Mouse (Mus musculus) liver, embryonic 14.5 days (tissue): Measurements from ENCODE around the gene Foxb1.

Source experiments
- CTCF ChIP-seq: IDR thresholded peaks from 2 replicates; pipeline ENCODE4 v1.5.1; 2016; ENCODE audit warnings: antibody characterized with exemption, low read depth, control low read depth
- EP300 ChIP-seq: IDR thresholded peaks from 2 replicates; pipeline ENCODE4 v1.6.1; 2016; ENCODE audit warnings: antibody characterized with exemption, low read depth

GRCm38 (mm10) chr9:69762703-69763102 lies 2.0 kb upstream of the Foxb1 start:
- TF ChIP-seq EP300: no peak
- no peak for TF ChIP-seq CTCF
